Mouse (Mus musculus): ENCODE measurements around the gene Cox7c.
A peak's percentile ranks its signal among the peaks of the same experiment; 100 is the strongest.
"Not testable (repeated sequence)": the region's sequence is repeated elsewhere in the genome, so short reads cannot be mapped to it uniquely, and the experiment has no call there.

Gene Cox7c

DNA sequence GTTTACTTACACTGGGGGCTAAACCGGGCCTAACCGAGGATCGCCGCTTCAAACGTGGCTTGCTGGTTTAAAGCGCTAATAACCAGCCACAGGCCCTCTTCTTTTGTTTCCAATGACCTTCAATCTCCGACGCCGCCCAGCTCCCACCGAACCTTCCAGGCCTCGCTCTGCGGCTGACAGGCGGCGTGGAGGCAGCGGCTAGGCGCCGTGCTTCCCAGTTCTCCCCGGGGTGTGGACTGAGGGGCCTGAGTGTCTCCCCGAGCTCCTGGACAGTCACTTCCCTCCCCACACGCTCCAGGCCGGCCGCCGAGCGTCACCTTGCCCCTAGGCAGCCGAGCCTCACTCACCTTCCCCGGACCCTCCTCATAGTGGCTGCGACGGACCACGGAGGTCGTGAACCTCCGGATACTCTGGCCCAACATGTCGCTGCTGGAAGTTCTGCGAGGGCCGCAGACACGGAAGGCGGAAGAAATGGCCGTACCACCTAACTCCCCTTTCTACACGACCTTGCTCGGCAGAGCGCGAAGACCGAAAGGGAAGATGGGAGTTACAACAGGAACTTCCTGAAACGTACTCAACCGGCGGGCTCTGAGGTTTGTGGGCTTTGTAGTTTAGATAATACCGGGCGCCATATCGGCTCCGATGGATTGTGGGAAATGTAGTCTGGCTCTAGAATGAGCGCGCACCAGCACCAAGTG lies at the start of gene Cox7c:
Cox7c (minus strand) TSS at position 651 of the 698 bp plus-strand sequence.
- DNase-seq (ENCODE audit: low spot score in 2 of 2): peak; percentile 88 to 92

DNA sequence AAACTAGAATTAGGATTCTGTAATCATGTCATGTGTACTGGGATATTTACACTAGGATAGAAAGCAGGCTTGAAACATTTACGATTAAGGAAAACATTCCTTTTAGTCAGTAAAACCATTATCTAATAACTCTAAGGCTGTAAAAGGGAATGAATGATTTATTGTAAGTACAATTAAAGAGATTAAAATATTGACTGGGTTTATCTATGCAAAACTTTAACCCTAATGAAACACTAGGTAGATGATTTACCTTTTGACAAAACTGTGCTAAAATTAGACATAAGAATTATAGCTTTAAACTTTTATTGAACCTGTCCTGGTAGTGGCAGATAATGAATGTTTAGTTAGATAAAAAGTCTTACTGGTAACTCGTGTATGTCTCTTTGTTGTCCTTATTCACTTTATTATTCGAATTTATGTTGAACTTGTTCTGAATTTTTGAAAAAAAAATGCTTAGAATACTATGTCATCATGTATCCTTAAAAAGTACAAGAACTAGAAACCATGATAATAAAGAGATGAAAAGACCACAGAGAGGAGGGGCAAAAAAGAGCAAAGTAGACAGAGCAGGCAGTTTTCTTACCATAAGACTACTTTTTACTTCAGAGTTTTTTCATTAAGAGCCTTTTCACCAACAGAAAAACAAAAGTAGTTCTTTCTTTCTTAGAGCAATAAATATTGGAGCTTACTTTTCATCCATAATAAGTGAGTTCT lies 21.5 kb upstream of the Cox7c start:
- no peak for DNase-seq (ENCODE audit: low spot score in 2 of 2)

DNA sequence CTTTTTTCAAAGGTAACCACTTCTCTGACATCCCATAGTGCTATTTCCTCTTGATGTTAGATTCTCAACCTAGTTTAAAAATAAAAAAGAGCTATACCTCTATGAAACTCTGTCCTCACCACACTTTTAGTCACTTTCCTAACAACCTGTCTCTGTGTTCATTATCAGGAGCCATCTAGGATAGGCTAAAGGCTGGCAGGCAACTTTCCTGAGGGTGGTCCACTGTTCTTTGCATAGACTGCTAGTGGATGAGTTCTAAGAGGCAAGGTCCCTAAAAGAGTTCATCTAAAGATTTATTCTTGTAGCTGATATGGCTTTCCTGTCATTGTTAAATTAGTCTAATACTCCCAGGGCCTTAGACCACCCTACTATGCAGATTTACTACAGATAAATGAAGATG lies 20.8 kb upstream of the Cox7c start:
- no peak for DNase-seq (ENCODE audit: low spot score in 2 of 2)

DNA sequence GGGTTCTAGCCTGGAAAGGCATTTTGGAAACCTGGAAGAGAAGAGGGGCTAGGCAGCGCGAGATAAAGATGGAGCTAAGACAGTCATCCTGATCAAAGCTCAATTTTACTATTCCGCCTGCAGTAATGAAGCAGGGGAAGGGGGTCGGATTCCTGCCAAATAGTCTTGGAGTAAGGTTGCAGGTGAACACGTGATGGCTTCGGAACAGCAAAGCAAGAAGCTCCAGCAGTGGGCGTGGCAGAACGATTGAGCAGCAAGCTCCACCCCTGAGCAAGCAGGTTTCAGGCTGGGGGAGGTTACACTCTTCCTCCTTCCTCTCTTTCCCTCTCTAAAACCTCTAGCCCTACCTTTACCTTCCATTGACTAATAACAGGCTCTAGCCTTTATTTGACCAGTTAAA lies 7.4 kb upstream of the Cox7c start:
- DNase-seq (ENCODE audit: low spot score in 2 of 2): not testable (repeated sequence)

DNA sequence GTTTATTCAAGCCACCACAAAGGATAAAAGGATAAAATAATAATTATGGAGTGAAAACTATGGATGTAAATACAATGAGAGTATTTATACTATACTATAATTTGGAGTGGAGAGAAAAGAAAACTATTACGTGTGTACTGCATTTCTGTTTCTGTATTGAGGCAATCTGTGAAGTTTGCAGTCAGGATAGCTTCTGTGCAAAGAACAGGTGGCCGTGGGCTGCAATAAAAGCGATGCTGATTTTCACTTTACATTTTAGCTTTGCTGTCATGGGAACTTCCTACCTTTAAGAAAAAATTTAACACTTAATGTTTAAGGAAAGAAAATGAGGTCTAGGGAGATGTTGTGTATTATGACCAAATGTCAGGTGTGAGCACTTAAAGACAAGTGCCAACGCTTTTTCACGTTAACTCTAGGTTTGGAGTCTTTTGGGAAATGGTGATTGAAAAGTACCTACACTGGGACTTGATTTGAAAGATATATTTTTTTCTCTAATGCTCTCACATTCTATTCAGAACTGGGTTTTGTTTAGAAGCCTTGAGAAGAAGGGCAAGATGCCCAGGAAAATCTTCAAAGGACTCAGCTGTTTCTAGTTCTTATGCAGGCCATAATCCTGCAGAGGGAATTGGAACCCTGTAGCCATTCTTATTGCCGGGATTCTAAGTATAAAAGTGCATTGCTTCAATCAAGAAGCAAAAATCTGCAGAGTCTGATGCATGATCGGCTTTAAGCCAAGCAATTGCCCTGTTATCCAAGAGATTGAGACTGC lies 41.6 kb downstream of the Cox7c start:
- peak; percentile 1 to 32 for DNase-seq (ENCODE audit: low spot score in 2 of 2)
